Mouse (Mus musculus) olfactory bulb, adult 2 months (tissue): Measurements from ENCODE around the gene Sik1.

ENCODE experiments used
- CTCF ChIP-seq: fragments of 200-500 bp; IDR thresholded peaks from 2 replicates; pipeline ENCODE4 v1.5.1; 2012; ENCODE audit warnings: low read depth, mild to moderate bottlenecking, low read length, moderate library complexity; ENCODE audit not compliant: insufficient read depth
- POLR2A ChIP-seq: fragments of 200-500 bp; IDR thresholded peaks from 2 replicates; pipeline ENCODE4 v1.6.1; 2012; ENCODE audit warnings: mild to moderate bottlenecking, low read depth, low read length, moderate library complexity; ENCODE audit not compliant: insufficient read depth

- TF ChIP-seq CTCF (no peak), POLR2A (no peak)
These were observed 59.7 kb downstream of the Sik1 start for GRCm38 (mm10) chr17:31795893-31796292.
